Comparison of ENCODE assay signal across 12 mouse cellular contexts in the genomic region with DNA sequence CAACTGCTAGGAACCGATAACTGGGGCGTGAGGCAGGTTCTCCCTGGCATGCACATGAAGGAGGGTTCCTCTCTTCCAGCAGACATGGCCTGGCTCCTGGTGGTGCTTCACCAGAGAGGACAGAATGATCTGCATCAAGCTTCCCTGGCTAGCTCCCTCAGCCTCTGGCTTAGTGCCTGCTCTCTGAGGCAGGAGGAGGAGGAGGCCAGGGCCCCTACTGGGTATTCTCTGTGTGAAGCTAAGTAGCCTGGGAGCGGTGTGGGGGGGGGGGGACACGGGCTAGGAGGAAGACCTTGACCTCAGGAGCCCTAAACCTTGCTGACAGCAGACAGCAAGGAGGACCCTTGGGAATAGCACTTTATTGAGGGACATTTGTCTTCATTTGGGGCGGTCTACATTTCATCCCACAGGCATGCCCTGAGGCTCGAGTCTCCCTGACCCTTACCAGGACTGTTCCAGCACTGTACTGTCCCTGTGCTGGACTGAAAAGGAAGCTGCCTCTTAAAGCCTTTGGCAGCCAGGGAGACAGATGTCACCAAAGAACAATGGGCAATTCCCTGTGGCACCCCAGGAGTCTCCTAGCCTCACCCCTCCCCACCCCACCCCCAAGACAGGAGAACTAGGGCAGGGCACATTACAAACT.
DNase-seq lines count a peak whose midpoint lies in the region; ATAC-seq and TF ChIP-seq lines count a peak whose summit lies in the region.
"Had no signal": no experiment of that assay in that cellular context is flagged by ENCODE, and none has a peak within 500 bp of the region (broad histone marks: within the 10 kb centered on the region; RNA-seq: fewer than 3 reads in every experiment).

No protein-coding gene starts in this region.

- DNase-seq in forebrain, embryonic 11.5 days (ENCODE audit: low spot score), result no peak
- DNase-seq in brain, embryonic 14.5 days (ENCODE audit: low read depth), result peak; percentile 44
- no peak for DNase-seq in spleen, adult 18-20 months
- no peak for DNase-seq in spleen, postnatal 14 days (ENCODE audit: low spot score in 2 of 2)
- DNase-seq in T-cell, adult 2 months (ENCODE audit: low spot score), result no peak

- no peak overlapping the region for H3K4me3 ChIP-seq in forebrain, embryonic 11.5 days (ENCODE audit: low read depth, low read length)
- no peak overlapping the region for H3K4me3 ChIP-seq in forebrain, embryonic 16.5 days (replicated peaks; ENCODE audit: low read length)
- H3K4me3 ChIP-seq in hindbrain, embryonic 12.5 days, result no peak overlapping the region
- H3K4me3 ChIP-seq in midbrain, embryonic 15.5 days, result no peak overlapping the region

- H3K36me3 ChIP-seq in forebrain, embryonic 11.5 days (ENCODE audit: control insufficient read depth, insufficient read depth, low read length), result no peaks in the 10 kb centered on the region
- no peaks in the 10 kb centered on the region for H3K36me3 ChIP-seq in forebrain, embryonic 16.5 days (ENCODE audit: control insufficient read depth, insufficient read depth)
- no peaks in the 10 kb centered on the region for H3K36me3 ChIP-seq in hindbrain, embryonic 12.5 days
- H3K36me3 ChIP-seq in midbrain, embryonic 15.5 days (replicated peaks), result no peaks in the 10 kb centered on the region
- H3K36me3 ChIP-seq: heart, embryonic 13.5 days; liver, embryonic 15.5 days; stomach, embryonic 15.5 days had no signal

- H3K4me1 ChIP-seq in forebrain, embryonic 11.5 days (replicated peaks; ENCODE audit: control insufficient read depth, insufficient read depth, low read length), result peaks cover 7% of the 10 kb centered on the region; the same call in 1 of the 2 replicates
- H3K4me1 ChIP-seq in forebrain, embryonic 16.5 days (replicated peaks; ENCODE audit: control insufficient read depth, insufficient read depth, low read length), result peaks cover 12% of the 10 kb centered on the region
- peaks cover 17% of the 10 kb centered on the region for H3K4me1 ChIP-seq in hindbrain, embryonic 12.5 days
- peaks cover 11% of the 10 kb centered on the region for H3K4me1 ChIP-seq in midbrain, embryonic 15.5 days

- WGBS in forebrain, embryonic 11.5 days, result 23% methylated on average over 6 of the region's 6 CpGs
- 30% methylated on average over 5 of the region's 6 CpGs for WGBS in forebrain, embryonic 16.5 days
- WGBS in hindbrain, embryonic 12.5 days, result 14% methylated on average over 6 of the region's 6 CpGs
- WGBS in midbrain, embryonic 15.5 days, result 35% methylated on average over 5 of the region's 6 CpGs

- no peak overlapping the region for H3K9ac ChIP-seq in forebrain, embryonic 11.5 days (ENCODE audit: low read length)
- H3K9ac ChIP-seq in forebrain, embryonic 16.5 days (replicated peaks; ENCODE audit: low read depth, low read length), result no peak overlapping the region
- H3K9ac ChIP-seq in hindbrain, embryonic 12.5 days, result no peak overlapping the region
- H3K9ac ChIP-seq in midbrain, embryonic 15.5 days, result no peak overlapping the region
- H3K9ac ChIP-seq: stomach, embryonic 15.5 days had no signal

- H3K27ac ChIP-seq in forebrain, embryonic 11.5 days (ENCODE audit: low read depth, low read length), result 0 out of 2 replicates have a peak overlapping the region, but pooled peaks have one; percentile 6
- no peak overlapping the region for H3K27ac ChIP-seq in forebrain, embryonic 16.5 days (ENCODE audit: low read length)
- 0 out of 2 replicates have a peak overlapping the region, but pooled peaks have one; percentile 87 for H3K27ac ChIP-seq in hindbrain, embryonic 12.5 days
- no peak overlapping the region for H3K27ac ChIP-seq in midbrain, embryonic 15.5 days

- no peak overlapping the region for H3K4me2 ChIP-seq in forebrain, embryonic 11.5 days (ENCODE audit: low read depth, low read length, severe bottlenecking)
- H3K4me2 ChIP-seq in forebrain, embryonic 16.5 days (ENCODE audit: low read length), result no peak overlapping the region
- no peak overlapping the region for H3K4me2 ChIP-seq in hindbrain, embryonic 12.5 days (replicated peaks)
- H3K4me2 ChIP-seq in midbrain, embryonic 15.5 days, result no peak overlapping the region

- TF ChIP-seq CTCF in brain, embryonic 14.5 days (IDR thresholded peaks at IDR 0.05; ENCODE audit: borderline replicate concordance, extremely low read depth, insufficient read depth, insufficient read length), result no peak

- no peaks in the 10 kb centered on the region for H3K9me3 ChIP-seq in forebrain, embryonic 11.5 days (ENCODE audit: control insufficient read depth, low read length)
- 0 out of 2 replicates have a peak, but pooled peaks cover 2% of the 10 kb centered on the region for H3K9me3 ChIP-seq in forebrain, embryonic 16.5 days (ENCODE audit: control insufficient read depth, low read length)
- H3K9me3 ChIP-seq in hindbrain, embryonic 12.5 days (replicated peaks), result no peaks in the 10 kb centered on the region
- H3K9me3 ChIP-seq in midbrain, embryonic 15.5 days, result no peaks in the 10 kb centered on the region
- H3K9me3 ChIP-seq: heart, embryonic 13.5 days; liver, embryonic 15.5 days; stomach, embryonic 15.5 days had no signal

- ATAC-seq in forebrain, embryonic 11.5 days (replicated peaks; ENCODE audit: low FRiP score), result no peak
- no peak for ATAC-seq in forebrain, embryonic 16.5 days
- ATAC-seq in hindbrain, embryonic 12.5 days (ENCODE audit: low FRiP score), result no peak; the same call in 1 of the 2 replicates
- ATAC-seq in midbrain, embryonic 15.5 days (replicated peaks), result 0 out of 2 replicates have a peak, but pooled peaks have one; percentile 28

- peaks cover 8% of the 10 kb centered on the region for H3K27me3 ChIP-seq in forebrain, embryonic 11.5 days (ENCODE audit: control insufficient read depth, insufficient read depth, low read length)
- no peaks in the 10 kb centered on the region for H3K27me3 ChIP-seq in forebrain, embryonic 16.5 days (replicated peaks; ENCODE audit: control insufficient read depth, insufficient read depth, low read length)
- peaks cover 54% of the 10 kb centered on the region for H3K27me3 ChIP-seq in hindbrain, embryonic 12.5 days
- peaks cover 9% of the 10 kb centered on the region; the same call in 1 of the 2 replicates for H3K27me3 ChIP-seq in midbrain, embryonic 15.5 days (replicated peaks)
- H3K27me3 ChIP-seq: CH12.LX; stomach, embryonic 15.5 days had no signal

- TF ChIP-seq POLR2A in brain, embryonic 14.5 days (IDR thresholded peaks at IDR 0.05; ENCODE audit: borderline replicate concordance, extremely low read depth, insufficient read depth, insufficient read length, poor library complexity, severe bottlenecking), result no peak

Comparison
In these comparisons a context has a peak if more than half of its experiments do, and no peak if none do; other contexts are left out.
1. H3K27ac ChIP-seq: peak in forebrain, embryonic 11.5 days (single experiment) and hindbrain, embryonic 12.5 days (single experiment); none in forebrain, embryonic 16.5 days (single experiment) and midbrain, embryonic 15.5 days (single experiment).